Mouse (Mus musculus): ENCODE data around the gene Gm20388. TPM values are rescaled to one million over a fixed set of nuclear protein-coding genes. Genes with fewer than 3 reads are reported as not detected.

Gene Gm20388
- total RNA-seq, 2 experiments from 2014 or later, result 10.7 TPM; not detected in 1

DNA sequence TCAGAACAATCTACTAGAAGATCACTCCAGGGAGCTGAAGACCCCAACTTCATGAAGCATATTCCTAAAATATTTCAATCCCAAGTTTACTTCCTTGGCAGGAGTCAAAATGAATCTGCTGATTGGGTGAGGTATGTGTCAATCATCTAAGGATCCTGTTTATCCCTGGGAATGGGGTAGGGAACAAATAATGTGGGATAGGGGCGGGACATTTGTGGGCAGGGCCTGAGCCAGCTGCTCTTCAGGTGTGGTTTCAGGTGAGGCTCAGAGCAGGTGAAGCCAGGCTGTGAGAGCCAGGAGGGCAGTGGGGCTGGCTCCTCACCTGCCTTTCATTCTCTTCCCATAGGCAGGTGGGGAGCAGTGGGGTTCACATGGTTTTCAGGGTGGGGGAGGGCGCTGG, 2816.1 kb downstream of the Gm20388 start:
- DNase-seq (ENCODE audit: low spot score in 2 of 2), result no peak

DNA sequence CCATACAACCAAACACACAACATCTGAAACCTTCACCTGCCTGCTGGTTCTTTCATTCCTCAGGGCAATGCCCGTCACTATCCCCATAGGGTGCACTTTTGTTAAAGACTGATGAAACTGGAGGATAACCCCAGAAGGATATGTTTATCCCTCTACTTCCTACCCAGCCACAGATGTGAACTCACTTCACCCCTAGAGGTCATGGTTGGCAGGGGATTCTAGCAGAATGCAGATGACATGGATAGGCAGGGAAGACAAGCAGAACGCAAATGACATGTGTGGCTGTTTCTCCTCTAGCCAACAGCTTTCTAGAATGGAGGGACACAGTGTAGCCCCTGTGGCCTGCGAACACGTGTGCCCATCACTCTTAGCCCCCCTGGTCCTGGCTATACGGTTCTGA, 2816.8 kb downstream of the Gm20388 start:
- no peak for DNase-seq (ENCODE audit: low spot score in 2 of 2)

DNA sequence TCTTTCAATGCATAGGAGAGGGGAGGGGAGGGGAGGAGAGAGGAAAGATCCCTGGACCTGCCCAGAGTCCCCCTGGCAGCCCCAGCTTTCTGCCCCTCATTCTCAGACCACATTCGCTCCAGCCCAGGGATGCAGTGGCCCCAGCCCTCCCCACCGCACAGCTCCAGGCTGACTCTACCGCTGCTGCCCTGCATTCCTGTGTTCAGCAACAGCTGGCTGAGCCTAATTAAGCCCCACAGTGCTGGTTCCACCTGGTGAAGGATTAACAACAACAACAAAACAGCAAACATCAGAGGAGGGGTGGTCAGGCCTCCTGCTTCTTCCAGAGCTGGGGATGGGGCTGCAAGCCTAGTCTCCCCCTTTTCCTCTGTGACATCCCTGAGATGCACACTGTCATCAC, 2818.0 kb downstream of the Gm20388 start:
- no peak for DNase-seq (ENCODE audit: low spot score in 2 of 2)

DNA sequence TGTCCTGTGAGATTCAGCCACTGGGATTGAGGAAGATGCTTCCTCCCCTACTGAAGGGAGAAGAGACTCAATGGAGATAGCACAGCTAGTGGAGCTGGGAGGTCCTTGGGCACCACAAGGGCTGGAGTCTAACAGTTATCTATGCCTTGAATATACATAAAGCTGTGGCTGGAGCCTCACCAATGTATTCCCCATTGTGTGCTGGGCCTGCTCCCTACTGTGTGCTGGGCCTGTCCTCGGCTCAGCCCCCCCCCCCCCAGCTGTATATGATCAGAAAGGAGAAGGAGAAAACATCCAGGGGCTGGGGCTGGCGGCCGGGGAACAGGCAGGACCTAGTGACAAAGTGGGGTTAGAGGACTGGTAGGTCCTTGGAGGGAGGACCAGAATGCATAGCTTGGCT, 2824.5 kb downstream of the Gm20388 start:
- DNase-seq (ENCODE audit: low spot score in 2 of 2), result no peak

DNA sequence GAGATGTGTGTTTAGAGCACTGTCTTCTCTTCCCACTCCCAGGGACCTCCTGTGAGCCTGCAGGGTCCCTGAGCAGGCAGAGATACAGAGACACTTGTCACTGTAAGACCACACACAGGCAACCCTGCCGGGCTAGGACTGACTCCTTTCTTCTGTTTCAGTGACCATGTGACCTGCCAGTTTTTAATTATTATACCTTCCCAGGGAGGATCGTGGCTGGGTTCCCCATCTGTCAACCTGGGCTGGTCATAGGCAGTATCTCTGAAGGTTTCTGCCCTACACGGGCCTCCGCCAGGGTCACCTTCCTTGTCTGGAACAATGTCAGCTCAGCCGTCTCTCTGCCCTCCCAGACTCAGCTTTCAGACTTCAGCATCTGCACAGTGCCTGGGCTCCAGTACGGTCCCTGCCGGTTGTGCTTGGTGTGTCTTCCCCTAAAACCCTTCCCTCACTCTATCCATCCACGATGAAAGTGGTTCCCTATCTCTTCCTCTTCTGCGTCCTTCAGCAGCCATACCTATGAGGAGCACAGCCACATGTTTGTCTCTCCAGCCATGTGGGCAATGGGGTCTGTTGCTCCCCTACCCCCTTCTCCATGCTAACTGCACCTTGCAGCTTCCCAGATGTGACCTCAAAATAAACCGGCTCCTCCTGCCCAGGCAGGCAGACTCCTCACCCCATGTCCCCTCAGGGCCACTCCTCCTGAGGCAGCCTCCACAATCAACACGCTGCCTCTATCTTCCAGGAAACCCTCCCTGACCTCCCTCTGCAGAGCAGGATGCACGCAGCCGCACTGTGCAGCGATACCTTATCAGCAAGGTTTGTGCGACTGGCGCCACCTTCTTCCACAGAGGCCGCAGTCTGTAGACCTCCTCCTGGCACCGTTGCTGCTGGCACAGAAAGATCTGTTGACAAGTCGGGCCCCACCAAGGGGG, 2825.2 kb downstream of the Gm20388 start:
- no peak for DNase-seq (ENCODE audit: low spot score in 2 of 2)

DNA sequence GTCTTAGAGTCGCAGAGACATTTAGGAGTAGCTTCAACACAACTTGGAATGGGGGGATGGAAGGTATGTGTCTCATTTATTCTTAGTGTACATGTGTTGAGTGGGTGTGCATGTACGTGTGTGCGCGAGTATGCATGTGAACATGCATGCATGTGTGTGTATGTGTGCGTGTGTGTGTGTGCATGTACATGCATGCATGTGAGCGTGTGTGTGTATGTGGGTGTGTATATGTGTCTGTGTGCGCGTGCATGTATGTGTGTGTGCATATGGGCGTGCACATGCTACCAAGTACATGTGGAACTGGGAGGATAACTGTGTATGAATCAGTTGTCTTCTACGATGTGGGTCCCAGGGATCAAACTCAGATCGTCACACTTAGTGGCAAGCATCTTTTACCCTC, 2826.0 kb downstream of the Gm20388 start:
- no peak for DNase-seq (ENCODE audit: low spot score in 2 of 2)

DNA sequence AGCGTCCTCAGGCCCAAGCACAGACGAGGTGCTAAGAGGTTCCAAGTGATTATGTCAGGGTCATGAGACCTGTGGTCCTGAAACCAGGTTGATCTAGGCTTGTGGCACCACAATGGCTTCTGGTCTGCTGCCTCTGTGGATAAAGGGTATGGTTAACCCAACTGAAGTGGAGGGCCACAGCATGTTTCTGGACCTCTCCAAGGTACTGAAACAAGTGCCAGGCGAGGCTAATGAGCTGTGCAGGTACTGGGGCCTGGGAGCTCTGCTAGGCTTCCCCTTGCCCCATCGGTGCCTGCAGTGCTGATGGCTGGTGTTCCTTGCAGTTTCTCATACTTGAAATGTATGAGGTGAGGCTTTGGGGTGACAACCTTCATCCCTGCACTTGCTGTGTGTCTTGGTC, 2826.4 kb downstream of the Gm20388 start:
- no peak for DNase-seq (ENCODE audit: low spot score in 2 of 2)

DNA sequence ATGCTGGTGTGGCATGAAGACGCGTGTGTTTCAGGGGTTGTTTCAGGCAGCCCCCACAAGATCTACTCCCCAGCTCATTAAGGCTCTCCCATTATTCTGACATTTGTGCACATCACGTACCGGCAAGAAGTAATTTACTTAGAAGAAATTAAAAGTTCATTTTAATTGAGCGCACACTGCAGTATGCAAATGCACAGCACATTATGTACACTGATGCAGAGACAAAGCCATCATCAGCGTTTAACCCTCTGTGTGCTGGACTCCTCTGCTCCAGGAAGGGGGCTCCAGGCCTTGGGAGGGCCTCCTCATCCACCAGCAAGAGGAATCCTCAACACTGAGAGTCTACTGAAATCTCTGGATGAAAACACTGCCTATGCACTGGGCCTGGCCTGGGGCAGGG, 2827.2 kb downstream of the Gm20388 start:
- no peak for DNase-seq (ENCODE audit: low spot score in 2 of 2)

DNA sequence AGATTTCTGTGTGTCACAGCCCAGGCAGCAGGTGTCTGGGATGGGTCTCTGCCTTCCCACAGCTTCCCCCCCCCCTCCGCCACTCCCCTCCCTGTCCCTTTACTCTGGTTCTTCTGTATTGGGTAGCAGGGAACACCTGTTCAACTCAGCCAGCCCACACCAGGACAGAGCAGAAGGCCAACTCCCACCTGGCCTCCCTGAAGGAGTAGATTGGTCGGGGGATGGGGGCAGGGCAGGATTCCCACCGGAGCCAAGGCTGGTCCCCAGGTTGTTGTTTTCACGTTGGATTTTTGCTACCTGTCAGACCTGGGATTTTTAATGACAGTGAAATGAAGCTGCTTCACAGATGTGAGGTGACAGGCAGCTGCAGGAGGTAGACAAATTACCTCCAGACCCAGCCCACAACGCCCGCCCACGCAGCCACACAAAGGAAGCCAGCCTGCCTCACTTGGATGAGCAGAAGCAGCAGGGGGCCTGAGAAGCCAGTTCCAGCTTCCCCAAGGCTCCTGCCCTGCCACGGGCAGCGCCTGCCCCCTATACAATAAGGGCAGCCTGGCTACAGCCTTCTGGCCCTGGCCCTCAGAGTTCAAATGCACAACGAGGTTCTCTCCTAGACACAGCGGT, 2828.6 kb downstream of the Gm20388 start:
- no peak for DNase-seq (ENCODE audit: low spot score in 2 of 2)

DNA sequence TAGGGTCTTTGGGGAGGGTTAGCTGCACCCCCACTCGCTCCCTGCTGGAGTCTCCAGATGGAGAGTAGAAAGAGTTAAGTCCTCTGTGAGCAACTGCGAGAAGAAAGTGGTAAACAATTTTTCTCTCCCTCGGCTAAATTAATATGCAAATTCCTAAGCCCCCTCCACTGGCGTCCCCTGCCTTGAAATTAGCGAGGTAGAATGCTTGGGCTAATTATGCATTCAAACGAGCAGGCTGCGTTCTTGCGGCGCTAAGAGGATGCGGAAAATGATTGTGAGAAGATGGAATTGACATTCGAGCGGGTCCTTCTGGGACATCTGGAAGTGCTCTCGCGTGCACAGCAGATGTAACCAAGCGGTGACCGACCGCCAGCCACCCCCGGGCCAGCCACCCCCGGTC, 2831.8 kb downstream of the Gm20388 start:
- DNase-seq (ENCODE audit: low spot score in 2 of 2), result no peak

DNA sequence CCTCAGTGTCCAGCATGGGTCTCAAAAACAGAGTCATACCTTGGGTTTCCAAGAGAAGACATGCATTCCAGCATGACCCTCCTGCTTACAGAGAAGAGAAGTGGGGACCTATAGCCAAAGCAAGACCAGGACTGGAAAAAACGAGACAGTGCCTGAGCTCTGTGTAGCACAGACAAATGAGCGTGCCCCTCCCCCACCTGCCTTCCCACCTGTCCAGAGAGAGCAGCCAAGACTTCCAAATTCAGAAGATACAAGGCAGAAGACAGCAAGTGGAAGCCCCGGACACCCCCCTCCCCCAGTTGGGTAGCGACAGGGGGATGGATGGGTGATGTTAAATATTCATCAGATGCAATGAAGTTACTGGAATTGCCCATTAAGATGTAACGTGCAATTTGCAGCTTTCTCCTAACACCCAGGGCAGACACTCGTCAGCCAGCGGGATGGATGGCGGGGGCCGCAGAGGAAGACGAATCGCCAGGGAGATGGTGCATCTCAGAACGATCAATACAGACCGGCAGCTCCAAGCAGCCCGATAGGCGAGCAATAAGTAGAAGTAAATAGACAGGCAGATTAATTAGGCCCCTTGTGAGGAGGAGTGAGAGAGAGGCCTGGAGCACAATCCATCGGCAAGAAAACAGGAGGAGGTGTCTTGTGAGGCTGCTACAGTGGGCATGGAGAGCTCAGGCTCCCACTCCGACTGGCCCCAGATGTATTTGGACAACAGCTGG, 2834.5 kb downstream of the Gm20388 start:
- DNase-seq (ENCODE audit: low spot score in 2 of 2), result no peak

DNA sequence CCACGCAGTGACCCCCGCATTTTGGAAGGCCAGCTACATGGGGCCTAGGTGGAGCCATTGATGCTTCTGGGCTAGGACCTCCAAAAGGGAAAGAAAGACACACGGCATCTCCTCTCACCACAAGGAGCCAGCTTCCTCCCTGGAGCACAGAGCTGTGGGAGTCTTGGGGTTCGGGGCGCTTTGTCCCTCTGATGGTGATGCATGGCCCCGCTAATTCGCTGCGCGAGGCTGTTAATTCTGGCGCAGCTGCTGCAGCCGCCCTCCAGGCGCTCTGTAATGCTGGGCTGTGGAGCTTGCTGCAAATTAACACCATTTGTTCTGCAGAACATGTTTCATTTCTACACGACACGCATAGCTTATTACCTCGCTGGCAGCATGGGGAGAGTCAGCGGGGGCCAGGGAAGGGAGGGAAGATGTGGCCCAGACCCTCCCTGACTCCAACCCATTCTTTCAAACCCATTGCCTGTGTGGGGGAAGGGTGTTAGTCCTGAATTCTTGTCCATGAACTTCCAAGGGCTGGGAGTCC, 2835.2 kb downstream of the Gm20388 start:
- DNase-seq (ENCODE audit: low spot score in 2 of 2), result no peak

DNA sequence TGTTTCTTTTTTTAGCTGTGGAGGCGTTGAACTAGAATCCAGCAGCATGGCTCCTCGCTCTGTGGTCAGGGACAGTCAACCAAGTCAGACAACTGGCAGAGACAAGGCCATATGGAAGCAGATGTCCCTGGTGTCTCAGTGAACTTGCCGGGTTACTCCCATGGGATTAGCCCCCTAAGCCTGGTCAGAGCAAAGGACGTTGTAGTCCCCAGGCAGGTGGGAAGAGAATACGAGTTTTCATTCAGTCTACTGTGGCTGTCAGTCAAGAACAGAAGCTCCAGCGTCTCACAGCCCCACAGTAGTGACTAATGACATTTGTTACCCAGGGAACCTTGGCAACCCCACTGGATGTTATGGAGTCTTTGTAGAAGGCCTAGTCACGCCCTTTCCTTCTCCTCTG, 2835.8 kb downstream of the Gm20388 start:
- no peak for DNase-seq (ENCODE audit: low spot score in 2 of 2)

DNA sequence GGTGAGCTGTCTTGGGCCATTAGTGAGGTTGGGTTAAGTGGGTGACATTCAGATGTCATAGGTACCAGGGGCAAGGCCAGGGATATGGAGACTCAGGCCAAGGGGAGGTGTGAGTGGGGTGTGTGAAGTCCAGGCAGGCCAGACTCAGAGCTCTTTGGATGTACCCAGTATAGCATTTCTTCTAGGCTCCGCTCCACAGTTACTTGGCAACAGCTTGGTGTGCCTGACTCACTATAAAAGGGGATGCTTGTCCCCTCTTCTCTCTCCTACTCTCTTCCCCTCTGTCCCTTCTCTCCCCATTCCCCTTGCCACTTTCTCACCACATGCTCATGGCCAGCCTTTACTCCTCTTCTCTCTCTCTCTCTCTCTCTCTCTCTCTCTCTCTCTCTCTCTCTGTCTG, 2837.2 kb downstream of the Gm20388 start:
- no peak for DNase-seq (ENCODE audit: low spot score in 2 of 2)

DNA sequence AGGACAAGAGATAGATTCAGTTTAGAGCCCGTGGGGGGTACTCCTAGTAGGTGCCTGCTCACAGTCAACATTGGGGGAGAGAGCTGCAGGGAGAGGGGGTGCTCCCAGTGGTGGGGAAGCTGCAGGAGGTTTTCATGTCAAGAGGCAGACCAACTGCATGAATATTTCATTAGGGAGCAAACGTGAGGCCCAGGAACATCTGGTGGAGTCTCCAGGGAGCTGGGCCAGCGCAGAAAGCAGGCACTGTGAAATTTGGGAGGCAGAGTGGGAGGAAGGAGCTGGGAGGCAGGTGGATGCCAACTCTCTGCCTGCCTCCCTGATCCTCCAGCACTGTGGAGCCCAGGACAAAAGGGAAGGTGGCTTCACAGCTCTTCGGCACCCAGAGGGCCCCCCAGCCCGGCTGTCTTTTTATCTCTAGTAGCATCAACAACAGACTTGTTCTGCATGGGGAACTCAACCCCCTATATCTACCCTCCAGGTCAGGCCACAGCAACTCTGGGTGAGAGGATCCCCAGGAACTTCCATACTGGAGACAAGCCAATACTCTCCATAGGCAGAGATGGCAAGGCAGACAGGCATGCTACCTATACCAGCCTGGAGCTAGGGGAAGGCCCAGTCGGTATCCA, 2838.8 kb downstream of the Gm20388 start:
- no peak for DNase-seq (ENCODE audit: low spot score in 2 of 2)

DNA sequence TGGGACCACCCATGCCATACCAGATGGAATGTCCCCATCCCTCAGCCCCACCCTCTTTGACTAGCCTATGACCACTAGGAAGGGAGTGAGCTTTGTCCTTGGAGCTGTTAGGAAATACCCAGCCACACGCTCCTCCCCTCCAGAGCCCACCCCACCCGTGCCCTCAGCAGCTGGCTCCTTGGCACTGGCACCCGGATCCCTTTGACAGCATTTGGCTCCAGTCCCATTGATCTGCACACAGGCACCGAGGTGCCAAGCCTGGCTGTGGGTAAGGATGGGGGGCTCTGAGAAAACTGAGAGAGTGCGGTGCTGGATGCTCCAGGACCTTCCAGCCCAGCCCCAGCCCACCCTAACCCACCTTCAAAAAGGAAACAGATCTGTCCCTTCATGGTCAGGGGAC, 2840.7 kb downstream of the Gm20388 start:
- DNase-seq (ENCODE audit: low spot score in 2 of 2), result no peak

DNA sequence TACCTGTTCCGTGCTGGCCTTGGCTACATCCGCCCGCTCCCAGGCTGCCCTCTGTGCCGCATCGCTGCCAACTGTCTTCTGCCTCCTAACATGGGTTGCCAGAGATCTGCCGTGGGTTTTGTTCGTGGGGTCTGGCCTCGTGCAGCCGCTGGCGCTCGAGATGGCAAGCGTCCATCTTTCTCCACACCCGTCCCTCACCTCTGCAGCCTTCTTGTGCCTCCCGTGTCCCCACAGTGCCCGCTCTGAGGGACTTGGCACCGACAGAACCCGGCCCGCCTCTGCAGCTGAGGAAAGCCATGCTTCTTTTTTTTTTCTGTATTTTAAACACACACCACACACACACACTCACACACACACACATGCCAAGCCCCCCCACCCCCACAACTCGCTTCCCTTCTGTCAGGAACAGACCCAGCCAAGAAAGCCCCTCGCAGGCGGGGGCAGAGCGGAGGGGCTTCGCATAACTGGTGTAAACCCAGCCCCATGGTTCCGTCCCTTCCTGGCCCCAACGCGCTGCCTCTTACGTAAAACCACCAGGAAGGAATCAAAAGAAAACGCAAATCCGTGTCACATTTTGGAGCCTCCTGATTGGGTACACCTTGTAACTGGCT, 2841.6 kb downstream of the Gm20388 start:
- peak; percentile 59 to 72 for DNase-seq (ENCODE audit: low spot score in 2 of 2)

DNA sequence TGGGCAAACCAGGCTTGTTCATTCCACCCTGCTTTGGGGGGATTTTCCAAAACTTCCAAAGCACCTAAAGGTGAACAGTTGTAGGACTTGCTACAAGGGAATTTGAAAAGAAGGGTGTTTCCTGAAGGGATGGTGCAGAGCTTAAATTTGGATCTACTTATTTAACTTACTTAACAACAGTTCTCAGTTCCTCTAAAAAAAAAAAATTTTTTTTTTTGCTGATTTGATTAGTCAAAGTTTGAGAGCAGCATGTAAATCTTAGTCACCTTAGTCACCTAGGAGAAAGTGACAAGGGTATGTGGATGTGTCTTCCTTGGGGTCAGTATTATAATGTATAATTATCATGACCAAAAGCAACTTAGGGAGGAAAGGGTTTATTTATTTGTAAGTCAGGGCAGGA, 2848.0 kb downstream of the Gm20388 start:
- DNase-seq (ENCODE audit: low spot score in 2 of 2), result no peak

DNA sequence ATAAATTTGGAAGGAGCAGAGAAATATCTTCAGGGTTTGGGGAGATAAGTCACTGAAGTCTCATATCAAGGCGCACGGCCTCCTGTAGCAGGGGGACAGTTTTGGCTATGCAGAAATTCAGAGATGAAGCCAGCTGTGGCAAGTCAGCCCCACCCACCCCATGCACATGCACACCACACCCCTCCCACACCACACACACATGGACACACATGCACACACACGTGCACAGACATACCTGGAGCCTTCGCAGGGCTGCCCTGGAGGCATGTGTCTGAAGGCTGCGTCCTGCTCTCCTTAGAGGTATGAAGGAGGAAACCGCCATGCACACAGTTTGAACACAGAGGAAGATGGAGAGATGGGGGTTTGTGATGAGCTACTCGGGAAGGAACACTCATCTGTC, 2849.5 kb downstream of the Gm20388 start:
- no peak for DNase-seq (ENCODE audit: low spot score in 2 of 2)

DNA sequence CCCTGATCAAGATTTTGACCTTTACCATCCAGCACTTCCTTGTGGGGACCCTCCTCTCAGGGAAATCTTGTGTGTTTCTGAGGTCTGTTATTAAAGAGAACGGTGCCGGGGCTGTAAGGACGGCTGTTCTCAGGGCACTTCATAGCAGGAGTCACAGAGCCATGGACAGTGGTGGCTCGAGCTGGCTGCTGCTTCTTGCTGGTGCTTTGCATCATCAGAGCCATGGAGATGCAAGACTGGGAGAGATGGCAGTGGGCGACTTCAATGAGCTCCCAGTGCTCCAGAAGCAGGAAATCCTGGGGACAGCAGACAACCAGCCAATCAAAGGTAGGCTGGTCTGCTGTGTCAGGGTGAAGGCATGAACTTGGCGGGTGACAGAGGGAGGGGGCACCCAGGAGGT, 2850.5 kb downstream of the Gm20388 start:
- DNase-seq (ENCODE audit: low spot score in 2 of 2), result no peak

DNA sequence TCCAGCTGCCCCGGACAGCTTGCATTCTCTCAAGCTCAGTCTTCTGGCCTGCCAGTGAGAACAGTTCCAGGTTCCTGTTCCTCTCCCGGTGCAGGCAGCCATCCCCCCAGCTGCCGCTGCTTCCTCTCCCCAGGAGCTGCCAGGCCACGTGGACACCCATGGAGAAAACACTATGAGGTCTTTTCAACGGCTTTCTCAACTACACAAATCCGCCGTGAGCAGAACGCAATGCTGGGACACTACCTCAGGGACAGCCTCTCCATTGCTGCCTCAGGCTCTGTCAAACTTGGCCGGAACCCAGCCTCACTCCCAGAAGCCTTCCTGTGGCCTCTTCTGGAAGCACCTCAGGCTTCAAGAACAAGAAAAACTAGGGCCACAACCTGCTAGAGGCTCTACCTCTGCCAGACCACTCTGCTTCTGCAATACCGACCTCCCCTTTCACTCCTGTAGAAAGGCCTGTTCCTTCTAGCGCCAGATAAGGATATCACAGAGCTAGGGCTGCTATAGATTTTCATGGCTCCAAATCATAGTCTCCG, 2852.2 kb downstream of the Gm20388 start:
- no peak for DNase-seq (ENCODE audit: low spot score in 2 of 2)

Data from layer of hippocampus, adult 18-20 months (tissue).